In the genomic region with DNA sequence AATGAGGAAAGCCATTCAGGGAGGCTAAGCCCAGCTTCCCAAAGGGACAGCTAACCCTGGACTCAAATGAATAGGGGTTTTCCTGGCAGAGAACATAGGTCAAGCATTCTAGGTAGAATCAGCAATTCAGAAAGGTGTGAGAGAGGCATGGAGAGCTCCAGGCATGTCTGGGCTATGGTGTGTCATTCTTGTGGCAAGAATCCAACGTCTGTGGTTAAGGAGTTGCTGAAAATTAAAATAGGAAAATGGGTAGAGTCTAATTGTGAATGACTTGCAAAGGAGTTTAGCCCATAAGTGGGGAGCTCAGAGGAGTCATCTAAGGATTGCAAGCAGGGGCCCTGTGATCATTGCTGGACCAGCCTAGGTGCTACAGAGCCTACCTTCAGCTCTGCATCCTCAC, we compare ENCODE assay signal across 23 mouse cellular contexts. TPM values are rescaled to one million over a fixed set of nuclear protein-coding genes. Genes with fewer than 3 reads are reported as not detected.
"Had no signal": no experiment of that assay in that cellular context is flagged by ENCODE, and none has a peak within 500 bp of the region (broad histone marks: within the 10 kb centered on the region; RNA-seq: fewer than 3 reads in every experiment).

No protein-coding gene starts in this region.

- DNase-seq: lung, adult 2 months; lung, postnatal 4 days; midbrain, embryonic 14.5 days; retina, postnatal 1 day; right cerebral cortex, adult 18-20 months; right cerebral cortex, postnatal 14 days; thymus, adult 2 months; thymus, postnatal 25 days; thymus, postnatal 4 days had no signal

- H3K9me3 ChIP-seq: lung, embryonic 15.5 days; midbrain, embryonic 10.5 days; midbrain, embryonic 12.5 days; neural tube, embryonic 13.5 days; neural tube, embryonic 15.5 days; stomach, embryonic 15.5 days had no signal

- H3K4me3 ChIP-seq: lung, embryonic 15.5 days; midbrain, embryonic 10.5 days; midbrain, embryonic 12.5 days; myocyte; neural tube, embryonic 13.5 days; neural tube, embryonic 15.5 days; stomach, embryonic 15.5 days had no signal

- H3K4me1 ChIP-seq: lung, embryonic 15.5 days; midbrain, embryonic 10.5 days; midbrain, embryonic 12.5 days; neural tube, embryonic 13.5 days; neural tube, embryonic 15.5 days; stomach, embryonic 15.5 days had no signal

- H3K27me3 ChIP-seq: midbrain, embryonic 12.5 days; neural tube, embryonic 13.5 days; neural tube, embryonic 15.5 days; stomach, embryonic 15.5 days had no signal

- H3K27ac ChIP-seq: lung, embryonic 15.5 days; midbrain, embryonic 10.5 days; midbrain, embryonic 12.5 days; neural tube, embryonic 13.5 days; neural tube, embryonic 15.5 days; stomach, embryonic 15.5 days; stomach, postnatal 0 days had no signal

- H3K36me3 ChIP-seq: lung, embryonic 15.5 days; midbrain, embryonic 10.5 days; midbrain, embryonic 12.5 days; neural tube, embryonic 13.5 days; neural tube, embryonic 15.5 days; stomach, embryonic 15.5 days had no signal

RNA-seq across cellular contexts. Expression of a gene that starts 3.6 kb away (rescaled TPM):
- polyA plus RNA-seq: lung, adult 2 months; lung, embryonic 15.5 days; lung, postnatal 0 days; midbrain, embryonic 10.5 days; midbrain, embryonic 12.5 days; midbrain, embryonic 14.5 days; midbrain, embryonic 16.5 days; myocyte; neural tube, embryonic 11.5 days; neural tube, embryonic 13.5 days; neural tube, embryonic 15.5 days; spleen, adult 2 months; stomach, embryonic 15.5 days; testis, adult 2 months; urinary bladder, adult 2 months had no signal

RNA-seq across cellular contexts. Expression of a gene that starts 17.9 kb away (rescaled TPM):
- polyA plus RNA-seq: lung, embryonic 15.5 days; lung, postnatal 0 days; midbrain, embryonic 10.5 days; midbrain, embryonic 12.5 days; midbrain, embryonic 14.5 days; midbrain, embryonic 16.5 days; myocyte; neural tube, embryonic 11.5 days; neural tube, embryonic 13.5 days; neural tube, embryonic 15.5 days; spleen, adult 2 months; testis, adult 2 months had no signal

RNA-seq across cellular contexts. Expression of a gene that starts 42.0 kb away (rescaled TPM):
- polyA plus RNA-seq: midbrain, embryonic 10.5 days; midbrain, embryonic 12.5 days; midbrain, embryonic 16.5 days; neural tube, embryonic 11.5 days; neural tube, embryonic 15.5 days; testis, adult 2 months had no signal
